Mouse (Mus musculus) ovary, postnatal 36 days (tissue): ENCODE results near the gene Gzmb.
"Not testable (repeated sequence)": the region's sequence is repeated elsewhere in the genome, so short reads cannot be mapped to it uniquely, and the experiment has no call there.

ENCODE experiments used
- DNase-seq: peaks from one replicate; pipeline ENCODE4 v3.0.0; 2022; ENCODE audit warnings: low spot score, mixed read lengths

Gene Gzmb

GRCm38 (mm10) chr14:56262153-56262552 lies at the start of gene Gzmb:
Gene Gzmb, minus strand, starts transcription at chr14:56262260.
- DNase-seq = no peak

DNA sequence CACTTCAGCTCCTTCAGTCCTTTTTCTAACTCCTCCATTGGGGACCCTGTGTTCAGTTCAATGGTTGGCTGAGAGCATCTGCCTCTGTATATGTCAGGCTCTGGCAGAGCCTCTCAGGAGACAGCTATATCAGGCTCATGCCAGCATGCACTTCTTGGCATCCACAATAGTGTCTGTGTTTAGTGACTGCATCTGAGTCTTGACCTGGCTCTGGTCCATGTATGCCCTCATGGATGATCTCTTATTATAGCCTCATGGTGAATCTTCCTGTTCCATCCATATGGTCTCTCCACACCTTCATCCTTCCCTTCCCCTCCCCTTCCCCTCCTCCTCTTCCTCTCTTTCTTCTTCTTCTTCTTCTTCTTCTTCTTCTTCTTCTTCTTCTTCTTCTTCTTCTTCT lies 49.7 kb upstream of the Gzmb start:
- DNase-seq = not testable (repeated sequence)

DNA sequence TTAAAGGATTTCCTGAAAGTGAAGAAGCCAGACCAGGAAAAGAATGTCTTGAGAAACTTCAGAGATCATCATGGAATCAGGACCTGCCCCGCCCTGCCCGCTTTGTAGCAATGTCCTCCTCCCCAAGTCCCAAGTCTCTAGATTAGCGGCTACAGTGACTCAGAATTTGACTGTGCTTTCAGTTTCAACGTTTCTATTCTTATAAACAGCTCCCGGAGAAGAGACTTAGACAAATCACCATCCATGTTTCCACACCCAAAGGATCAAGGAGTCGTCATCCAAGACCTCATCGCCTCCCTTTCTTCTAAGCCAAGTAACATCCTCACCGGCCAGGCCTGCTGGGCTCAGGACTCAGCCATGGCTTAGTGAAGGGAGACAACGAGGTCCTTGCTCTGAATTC lies 48.2 kb upstream of the Gzmb start:
- DNase-seq = no peak

DNA sequence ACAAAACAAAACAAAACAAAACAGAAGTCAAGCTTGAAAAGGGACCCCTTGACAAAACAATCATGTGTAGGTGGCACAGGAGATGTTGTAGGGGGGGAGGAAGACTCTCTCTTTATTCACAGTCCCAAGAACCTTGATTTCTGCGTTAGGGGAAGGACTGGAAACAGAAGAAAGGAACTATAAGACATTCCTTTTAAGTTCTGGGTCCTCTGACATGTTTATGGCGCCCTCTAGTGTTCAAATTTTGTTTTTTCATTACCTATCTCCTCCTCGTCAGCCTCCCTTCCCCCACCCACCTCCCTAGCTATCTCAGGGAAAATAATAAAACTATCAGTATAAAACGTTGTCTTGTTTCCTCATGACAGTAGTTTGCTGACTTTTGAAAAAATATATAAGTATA lies 42.1 kb upstream of the Gzmb start:
- no peak for DNase-seq

DNA sequence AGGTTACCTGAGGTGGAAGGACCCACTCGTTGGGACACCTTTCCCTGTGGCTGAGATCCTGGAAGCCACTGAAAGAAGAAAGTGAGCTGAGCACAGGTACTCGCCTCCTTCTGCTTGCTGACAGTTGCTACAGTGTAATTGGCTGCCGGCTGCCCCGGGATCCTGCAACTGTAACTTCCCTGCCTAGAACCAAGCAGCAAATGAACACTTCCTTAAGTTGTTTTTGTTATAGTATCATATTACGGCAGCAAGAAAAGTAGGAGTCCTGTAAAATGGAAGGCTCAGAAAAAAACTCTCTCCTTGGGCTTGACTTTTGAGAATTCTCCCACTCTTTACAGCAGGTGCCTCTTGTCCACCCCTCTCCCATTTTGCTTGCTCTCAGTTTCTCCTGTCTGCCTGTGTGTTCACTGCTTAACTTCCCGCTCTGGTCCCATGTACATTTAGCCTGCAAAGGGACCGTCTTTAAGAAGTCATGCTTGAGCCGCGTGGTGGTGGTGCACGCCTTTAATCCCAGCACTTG lies 41.5 kb upstream of the Gzmb start:
- DNase-seq = no peak

DNA sequence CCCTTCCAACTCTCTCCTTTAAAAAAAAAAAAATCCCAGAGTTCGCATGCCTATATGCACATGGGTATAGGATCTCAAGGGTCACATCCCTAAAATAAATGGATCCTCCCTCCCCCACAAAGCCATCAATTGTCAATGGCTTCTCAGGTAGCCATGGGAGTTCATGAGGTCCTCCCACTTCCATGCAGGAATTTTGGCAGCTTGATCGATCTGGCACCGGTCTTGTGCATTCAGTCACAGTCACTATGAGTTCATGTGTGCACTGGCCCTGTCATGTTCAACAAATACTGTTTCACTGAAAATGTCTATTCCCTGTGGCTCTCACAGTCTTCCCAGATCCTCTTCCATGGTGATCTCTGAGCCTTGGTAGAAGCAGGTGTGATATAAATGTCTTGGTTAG lies 40.0 kb upstream of the Gzmb start:
- no peak for DNase-seq

DNA sequence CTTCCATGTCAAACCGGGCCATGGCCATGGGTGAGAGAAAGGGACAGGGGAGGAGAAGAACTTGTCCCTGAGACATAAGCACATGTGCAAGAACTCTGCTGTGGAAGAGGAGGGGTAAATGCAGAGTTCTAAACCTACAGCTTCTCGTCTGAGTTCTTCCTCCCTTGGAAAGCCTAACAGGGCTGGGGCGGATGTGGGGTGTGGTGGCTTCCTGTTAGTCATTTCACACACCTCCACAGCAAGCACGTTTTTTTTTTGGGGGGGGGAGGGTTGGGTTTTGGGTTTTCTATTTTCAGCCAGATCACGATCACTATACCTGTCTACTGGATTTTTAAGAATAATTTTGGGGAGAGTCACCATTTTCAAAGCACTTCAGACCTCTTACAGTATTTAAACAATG lies 34.7 kb upstream of the Gzmb start:
- no peak for DNase-seq

- DNase-seq = no peak
Measured at GRCm38 (mm10) chr14:56296106-56296505, 34.0 kb upstream of the Gzmb start.

- DNase-seq = no peak
Measured at GRCm38 (mm10) chr14:56293146-56293545, 31.1 kb upstream of the Gzmb start.

DNA sequence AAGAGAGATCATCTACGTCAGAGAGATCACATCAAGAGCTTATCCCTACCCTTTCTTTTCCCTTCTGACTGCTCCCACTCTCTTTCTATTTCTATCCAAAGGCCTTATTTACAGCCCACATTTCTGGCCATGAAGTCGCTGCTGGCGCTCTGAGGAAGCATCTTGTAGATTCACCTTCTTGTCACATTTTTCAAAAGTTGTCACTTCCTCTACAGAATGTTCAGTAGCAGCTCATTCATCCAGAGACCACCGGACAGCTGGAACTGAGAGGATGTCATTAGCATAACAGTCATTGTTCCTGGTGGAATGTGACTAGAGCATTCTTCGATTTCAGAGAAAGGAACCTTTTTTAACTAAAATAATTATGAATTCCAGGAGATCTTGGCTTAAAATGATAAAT lies 26.6 kb upstream of the Gzmb start:
- no peak for DNase-seq

DNA sequence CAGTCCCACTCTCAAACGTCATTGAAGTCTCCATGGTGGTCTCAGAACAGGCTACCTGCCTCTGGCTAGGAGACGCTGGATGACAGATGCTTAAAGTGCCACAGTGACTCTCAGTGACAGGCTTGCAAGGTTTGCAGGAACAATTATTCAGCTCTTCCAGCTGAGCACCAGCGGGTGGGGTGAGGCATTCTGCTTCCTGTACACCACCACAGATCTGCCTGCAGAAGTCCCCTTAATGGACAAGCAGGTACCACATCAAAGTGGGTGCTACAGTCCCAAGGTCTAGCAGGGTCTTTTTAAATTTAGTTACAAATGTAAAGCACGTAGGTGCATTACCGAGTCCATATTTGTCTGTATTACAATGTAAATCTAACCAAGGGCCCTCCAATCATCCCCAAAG lies 25.7 kb upstream of the Gzmb start:
- no peak for DNase-seq

GRCm38 (mm10) chr14:56284356-56285325 lies 22.6 kb upstream of the Gzmb start:
- DNase-seq = no peak

DNA sequence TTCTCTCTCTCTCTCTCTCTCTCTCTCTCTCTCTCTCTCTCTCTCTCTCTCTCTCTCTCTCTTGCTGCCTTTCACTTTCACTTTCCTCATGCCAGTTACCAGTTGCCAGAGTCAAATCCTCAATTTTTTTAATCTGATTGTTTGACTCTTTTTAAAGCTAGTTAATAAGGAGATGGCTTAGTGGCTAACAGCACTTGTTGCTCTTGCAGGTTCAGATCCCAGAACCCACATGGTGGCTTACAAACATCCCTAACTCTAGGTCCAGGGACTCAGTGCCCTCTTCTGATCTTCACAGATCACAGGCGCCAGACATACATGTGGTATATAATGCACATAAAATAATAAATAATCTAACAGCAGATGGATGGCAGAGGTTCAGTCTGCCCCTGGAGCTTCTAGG lies 21.8 kb upstream of the Gzmb start:
- no peak for DNase-seq

DNA sequence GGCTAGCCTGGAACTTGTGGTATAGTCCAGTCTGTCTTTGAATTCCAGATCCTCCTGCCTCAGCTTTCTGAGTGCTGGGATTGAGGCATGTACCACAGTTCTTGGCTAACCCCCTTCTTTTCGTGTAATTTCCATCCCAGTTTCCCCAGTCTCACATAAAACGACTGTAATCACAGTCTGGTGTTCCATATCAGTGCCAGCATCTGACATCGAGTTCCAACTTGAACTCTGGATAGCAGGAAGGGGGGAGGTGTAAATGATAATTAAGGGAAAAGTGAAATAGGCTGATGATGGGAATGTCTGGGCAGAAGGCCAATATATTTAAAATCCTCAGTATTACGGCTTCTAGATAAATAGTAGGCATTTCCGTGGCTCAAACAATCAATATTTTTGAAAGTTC lies 19.0 kb upstream of the Gzmb start:
- no peak for DNase-seq

GRCm38 (mm10) chr14:56278691-56279090 lies 16.6 kb upstream of the Gzmb start:
- not testable (repeated sequence) for DNase-seq

GRCm38 (mm10) chr14:56276096-56276495 lies 14.0 kb upstream of the Gzmb start:
- not testable (repeated sequence) for DNase-seq

GRCm38 (mm10) chr14:56266109-56266508 lies 4.0 kb upstream of the Gzmb start:
- no peak for DNase-seq

- DNase-seq = no peak
Measured at GRCm38 (mm10) chr14:56240409-56240808, 21.7 kb downstream of the Gzmb start.

- no peak for DNase-seq
Measured at GRCm38 (mm10) chr14:56234556-56234955, 27.5 kb downstream of the Gzmb start, which contains the start of gene Gzmc. Gene Gzmc, minus strand, starts transcription at chr14:56234656.

DNA sequence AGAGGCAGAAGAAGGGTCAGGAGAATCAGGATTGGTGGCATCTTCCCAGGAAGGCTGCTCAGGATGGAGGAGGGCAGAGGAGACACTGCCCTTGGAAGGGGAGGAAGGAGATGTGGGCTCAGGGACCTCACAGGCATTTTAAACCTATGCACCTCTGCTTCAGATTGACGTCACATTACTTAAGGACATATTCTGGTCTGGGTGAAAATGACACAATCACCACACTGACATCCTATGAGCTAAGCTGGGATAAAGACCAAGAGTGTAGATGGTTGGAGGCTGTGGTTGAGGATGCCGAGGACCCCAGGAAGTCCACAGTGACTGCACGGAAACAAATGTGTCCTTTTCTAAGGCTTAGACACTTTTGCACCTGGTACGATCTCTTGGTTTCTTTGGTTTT lies 50.7 kb downstream of the Gzmb start, which contains the start of gene Gzmf:
TSS of gene Gzmf (minus strand) at position 101 of the 400 bp plus-strand sequence.
- no peak for DNase-seq
